Mouse (Mus musculus) kidney, adult 18-20 months (tissue): ENCODE measurements around the gene Nxpe2.

ENCODE experiments used
- DNase-seq: peaks from one replicate; pipeline ENCODE4 v3.0.0; 2021

Gene Nxpe2

DNA sequence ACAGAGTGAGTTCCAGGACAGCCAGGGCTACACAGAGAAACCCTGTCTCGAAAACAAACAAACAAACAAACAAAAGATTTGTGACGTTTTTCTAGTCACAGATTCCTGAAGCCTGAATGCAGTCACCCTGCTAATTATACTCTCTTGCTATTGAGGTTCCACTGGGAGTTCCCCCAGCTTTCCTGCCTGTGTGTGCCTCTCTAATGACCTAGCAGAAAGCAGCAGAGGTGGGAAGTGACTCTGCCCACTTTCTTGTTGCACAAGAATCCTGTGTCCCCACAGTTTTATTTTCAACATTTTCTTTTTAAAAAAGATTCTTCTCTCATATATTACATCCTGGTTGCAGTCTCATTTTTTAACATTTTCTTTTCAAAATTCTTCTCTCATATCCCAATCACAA, 58.5 kb downstream of the Nxpe2 start:
- DNase-seq = no peak

DNA sequence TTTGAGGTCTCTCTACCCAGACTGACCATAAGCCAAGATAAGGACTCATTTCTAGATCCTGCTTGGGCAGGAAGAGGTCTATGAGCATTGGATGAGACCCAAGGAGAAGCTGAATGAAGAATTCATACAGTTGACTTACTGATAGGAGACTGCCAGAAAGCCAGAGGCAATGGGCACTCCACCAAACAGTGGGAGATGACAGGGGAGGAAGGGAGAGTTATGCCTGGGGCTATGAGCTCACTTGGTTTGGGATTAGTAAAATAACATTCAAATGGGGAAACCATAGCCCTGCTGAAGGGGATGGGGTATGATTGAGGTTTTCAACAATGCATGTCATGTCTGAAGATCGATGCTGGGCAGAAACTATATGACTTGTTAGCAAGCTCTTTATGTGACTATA, 63.0 kb downstream of the Nxpe2 start:
- DNase-seq = no peak

GRCm38 (mm10) chr9:48284221-48284620, 69.0 kb downstream of the Nxpe2 start:
- no peak for DNase-seq

- DNase-seq = no peak
Measured at GRCm38 (mm10) chr9:48276831-48277230, 76.4 kb downstream of the Nxpe2 start.
